Comparison of ENCODE assay signal across 19 mouse cellular contexts in genomic region chr4:125809446-125810108, GRCm38 (mm10).
DNase-seq lines count a peak whose midpoint lies in the region; ATAC-seq and TF ChIP-seq lines count a peak whose summit lies in the region.
"Had no signal": no experiment of that assay in that cellular context is flagged by ENCODE, and none has a peak within 500 bp of the region (broad histone marks: within the 10 kb centered on the region; RNA-seq: fewer than 3 reads in every experiment).

No protein-coding gene starts in this region.

- no peak overlapping the region for H3K9ac ChIP-seq in hindbrain, embryonic 11.5 days (ENCODE audit: low read depth, low read length)
- H3K9ac ChIP-seq in embryonic facial prominence, embryonic 11.5 days (replicated peaks; ENCODE audit: low read length) = no peak overlapping the region
- H3K9ac ChIP-seq in limb, embryonic 11.5 days (ENCODE audit: low read length) = no peak overlapping the region
- H3K9ac ChIP-seq: embryonic facial prominence, embryonic 15.5 days; limb, embryonic 13.5 days; liver, embryonic 15.5 days; stomach, embryonic 15.5 days had no signal

- H3K27ac ChIP-seq in hindbrain, embryonic 11.5 days (ENCODE audit: low read depth, low read length) = no peak overlapping the region
- H3K27ac ChIP-seq in hindbrain, embryonic 10.5 days = no peak overlapping the region
- no peak overlapping the region for H3K27ac ChIP-seq in embryonic facial prominence, embryonic 11.5 days (replicated peaks; ENCODE audit: low read depth, low read length)
- H3K27ac ChIP-seq in limb, embryonic 11.5 days (replicated peaks; ENCODE audit: low read depth, low read length) = no peak overlapping the region
- H3K27ac ChIP-seq: embryonic facial prominence, embryonic 15.5 days; left cerebral cortex, adult 2 months; limb, embryonic 13.5 days; liver, embryonic 15.5 days; stomach, embryonic 15.5 days had no signal

- DNase-seq in hindbrain, embryonic 11.5 days (ENCODE audit: low spot score) = peak; percentile 18
- DNase-seq in hindbrain, embryonic 10.5 days (ENCODE audit: low spot score) = no peak
- peak; percentile 62 for DNase-seq in brain, embryonic 14.5 days (ENCODE audit: low read depth)
- peak; percentile 6 for DNase-seq in embryonic facial prominence, embryonic 11.5 days (ENCODE audit: low spot score)
- DNase-seq in limb, embryonic 11.5 days (ENCODE audit: low spot score) = peak; percentile 30
- no peak for DNase-seq in urinary bladder, postnatal 4 days (ENCODE audit: low spot score in 2 of 2)
- no peak for DNase-seq in heart, adult 11 months
- DNase-seq in thymus, postnatal 0 days (ENCODE audit: low spot score) = no peak
- DNase-seq: cerebellum, postnatal 25 days; gastrocnemius, postnatal 25 days; lung, postnatal 10 days had no signal

- H3K4me3 ChIP-seq in hindbrain, embryonic 11.5 days (ENCODE audit: low read depth, low read length) = no peak overlapping the region
- no peak overlapping the region for H3K4me3 ChIP-seq in hindbrain, embryonic 10.5 days
- no peak overlapping the region for H3K4me3 ChIP-seq in embryonic facial prominence, embryonic 11.5 days (ENCODE audit: low read depth, low read length)
- H3K4me3 ChIP-seq in limb, embryonic 11.5 days (ENCODE audit: low read depth, low read length) = no peak overlapping the region
- H3K4me3 ChIP-seq: embryonic facial prominence, embryonic 15.5 days; left cerebral cortex, adult 2 months; limb, embryonic 13.5 days; liver, embryonic 15.5 days; stomach, embryonic 15.5 days had no signal

- H3K9me3 ChIP-seq in hindbrain, embryonic 11.5 days (ENCODE audit: control insufficient read depth, low read length) = no peaks in the 10 kb centered on the region
- peaks cover 2% of the 10 kb centered on the region; the same call in 1 of the 2 replicates for H3K9me3 ChIP-seq in hindbrain, embryonic 10.5 days
- H3K9me3 ChIP-seq in embryonic facial prominence, embryonic 11.5 days (replicated peaks; ENCODE audit: control insufficient read depth, low read length) = no peaks in the 10 kb centered on the region
- no peaks in the 10 kb centered on the region for H3K9me3 ChIP-seq in limb, embryonic 11.5 days (ENCODE audit: control insufficient read depth, low read length)
- H3K9me3 ChIP-seq: embryonic facial prominence, embryonic 15.5 days; limb, embryonic 13.5 days; liver, embryonic 15.5 days; stomach, embryonic 15.5 days had no signal

- no peak for TF ChIP-seq POLR2A in brain, embryonic 14.5 days (IDR thresholded peaks at IDR 0.05; ENCODE audit: borderline replicate concordance, extremely low read depth, insufficient read depth, insufficient read length, poor library complexity, severe bottlenecking)

- H3K4me2 ChIP-seq in hindbrain, embryonic 11.5 days (replicated peaks; ENCODE audit: low read depth, low read length) = no peak overlapping the region
- no peak overlapping the region for H3K4me2 ChIP-seq in embryonic facial prominence, embryonic 11.5 days (ENCODE audit: low read depth, low read length)
- no peak overlapping the region for H3K4me2 ChIP-seq in limb, embryonic 11.5 days (ENCODE audit: low read depth, severe bottlenecking)
- H3K4me2 ChIP-seq: embryonic facial prominence, embryonic 15.5 days; heart, embryonic 11.5 days; limb, embryonic 13.5 days; liver, embryonic 15.5 days; stomach, embryonic 15.5 days had no signal

- ATAC-seq in hindbrain, embryonic 11.5 days (ENCODE audit: low FRiP score) = no peak
- no peak for ATAC-seq in embryonic facial prominence, embryonic 11.5 days (replicated peaks; ENCODE audit: insufficient number of reproducible peaks, low FRiP score, low TSS enrichment, low read depth)
- no peak for ATAC-seq in limb, embryonic 11.5 days (ENCODE audit: insufficient number of reproducible peaks, low FRiP score, low TSS enrichment, low read depth)
- ATAC-seq: intestine, postnatal 0 days; Patski had no signal

- no peak for TF ChIP-seq CTCF in brain, embryonic 14.5 days (IDR thresholded peaks at IDR 0.05; ENCODE audit: borderline replicate concordance, extremely low read depth, insufficient read depth, insufficient read length)

- 21% methylated on average over 8 of the region's 9 CpGs for WGBS in hindbrain, embryonic 11.5 days
- 33% methylated on average over 9 of the region's 9 CpGs for WGBS in hindbrain, embryonic 10.5 days
- 31% methylated on average over 9 of the region's 9 CpGs for WGBS in embryonic facial prominence, embryonic 11.5 days
- WGBS in limb, embryonic 11.5 days = 9% methylated on average over 9 of the region's 9 CpGs

- H3K27me3 ChIP-seq in hindbrain, embryonic 11.5 days (ENCODE audit: control insufficient read depth, insufficient read depth, low read length) = no peaks in the 10 kb centered on the region
- no peaks in the 10 kb centered on the region; the same call in 1 of the 2 replicates for H3K27me3 ChIP-seq in hindbrain, embryonic 10.5 days (ENCODE audit: insufficient read depth, poor library complexity, severe bottlenecking)
- no peaks in the 10 kb centered on the region for H3K27me3 ChIP-seq in embryonic facial prominence, embryonic 11.5 days (ENCODE audit: control insufficient read depth, insufficient read depth, low read length)
- H3K27me3 ChIP-seq in limb, embryonic 11.5 days (ENCODE audit: control insufficient read depth, insufficient read depth, low read length) = no peaks in the 10 kb centered on the region
- H3K27me3 ChIP-seq: embryonic facial prominence, embryonic 15.5 days; liver, embryonic 15.5 days; stomach, embryonic 15.5 days had no signal

- no peaks in the 10 kb centered on the region for H3K36me3 ChIP-seq in hindbrain, embryonic 11.5 days (ENCODE audit: control insufficient read depth, insufficient read depth, low read length)
- H3K36me3 ChIP-seq in hindbrain, embryonic 10.5 days = no peaks in the 10 kb centered on the region
- H3K36me3 ChIP-seq in embryonic facial prominence, embryonic 11.5 days (replicated peaks; ENCODE audit: control insufficient read depth, insufficient read depth, low read depth, low read length) = no peaks in the 10 kb centered on the region
- H3K36me3 ChIP-seq in limb, embryonic 11.5 days (ENCODE audit: control insufficient read depth, insufficient read depth, low read length) = no peaks in the 10 kb centered on the region
- H3K36me3 ChIP-seq: embryonic facial prominence, embryonic 15.5 days; limb, embryonic 13.5 days; liver, embryonic 15.5 days; stomach, embryonic 15.5 days had no signal

- H3K4me1 ChIP-seq in hindbrain, embryonic 11.5 days (replicated peaks; ENCODE audit: control insufficient read depth, insufficient read depth, low read length) = 0 out of 2 replicates have a peak, but pooled peaks cover 2% of the 10 kb centered on the region
- peaks cover 16% of the 10 kb centered on the region; the same call in 1 of the 2 replicates for H3K4me1 ChIP-seq in hindbrain, embryonic 10.5 days (replicated peaks)
- no peaks in the 10 kb centered on the region for H3K4me1 ChIP-seq in embryonic facial prominence, embryonic 11.5 days (ENCODE audit: control insufficient read depth, insufficient read depth, low read length)
- peaks cover 9% of the 10 kb centered on the region for H3K4me1 ChIP-seq in limb, embryonic 11.5 days (ENCODE audit: control insufficient read depth, insufficient read depth, low read length)
- H3K4me1 ChIP-seq: liver, embryonic 15.5 days; stomach, embryonic 15.5 days had no signal

Comparison
In these comparisons a context has a peak if more than half of its experiments do, and no peak if none do; other contexts are left out.
1. DNase-seq: peak in hindbrain, embryonic 11.5 days (single experiment), brain, embryonic 14.5 days (single experiment), embryonic facial prominence, embryonic 11.5 days (single experiment) and limb, embryonic 11.5 days (single experiment); none in hindbrain, embryonic 10.5 days (single experiment), urinary bladder, postnatal 4 days (0 of 2), heart, adult 11 months (single experiment) and thymus, postnatal 0 days (single experiment).